Mouse (Mus musculus) MEL (cell line): ENCODE measurements around the gene Rab14.

ENCODE experiments used
- CTCF ChIP-seq, 3 experiments: IDR thresholded peaks in 2 of 3; conservative IDR thresholded peaks in 1 of 3; 2 replicates each; pipeline ENCODE4 v1.5.1; 2011 to 2012; ENCODE audit warnings: low read length in 3 of 3, low read depth in 2 of 3, mild to moderate bottlenecking in 2 of 3, improper control_type of control experiment in 1 of 3, inconsistent platforms in 1 of 3, mixed read lengths in 1 of 3, moderate library complexity in 1 of 3; ENCODE audit not compliant: control insufficient read depth in 1 of 3, insufficient read depth in 1 of 3, poor library complexity in 1 of 3, severe bottlenecking in 1 of 3
- GABPA ChIP-seq: IDR thresholded peaks from 2 replicates; pipeline ENCODE4 v1.6.1; 2012; ENCODE audit warnings: low read depth, mild to moderate bottlenecking, inconsistent platforms, low read length, improper control_type of control experiment, moderate library complexity
- MAFK ChIP-seq: IDR thresholded peaks from 2 replicates; pipeline ENCODE4 v1.6.1; 2011; ENCODE audit warnings: low read depth, mild to moderate bottlenecking, low read length, improper control_type of control experiment, borderline replicate concordance
- POLR2A ChIP-seq, 2 experiments: IDR thresholded peaks; 2 replicates each; pipeline ENCODE4 v1.6.1; 2011 to 2012; ENCODE audit warnings: low read length in 2 of 2, mild to moderate bottlenecking in 2 of 2, control low read depth in 1 of 2, improper control_type of control experiment in 1 of 2, low read depth in 1 of 2, moderate library complexity in 1 of 2; ENCODE audit not compliant: control insufficient read depth in 1 of 2, insufficient read depth in 1 of 2, poor library complexity in 1 of 2
- POLR2AphosphoS2 ChIP-seq: IDR thresholded peaks from 2 replicates; pipeline ENCODE4 v1.6.1; 2011; ENCODE audit warnings: low read length, improper control_type of control experiment
- POLR2AphosphoS5 ChIP-seq: IDR thresholded peaks from 2 replicates; pipeline ENCODE4 v1.6.1; 2012; ENCODE audit warnings: low read depth, borderline replicate concordance, mild to moderate bottlenecking, inconsistent platforms, low read length, moderate library complexity, mixed read lengths
- TBP ChIP-seq: IDR thresholded peaks from 2 replicates; pipeline ENCODE4 v1.8.0; 2011; ENCODE audit warnings: low read depth, low read length, improper control_type of control experiment
- USF2 ChIP-seq, 2 experiments: IDR thresholded peaks; 2 replicates each; pipeline ENCODE4 v1.6.1; 2011 to 2012; ENCODE audit warnings: improper control_type of control experiment in 2 of 2, low read length in 2 of 2, borderline replicate concordance in 1 of 2, inconsistent platforms in 1 of 2, low read depth in 1 of 2, mild to moderate bottlenecking in 1 of 2; ENCODE audit not compliant: insufficient read depth in 1 of 2

DNA sequence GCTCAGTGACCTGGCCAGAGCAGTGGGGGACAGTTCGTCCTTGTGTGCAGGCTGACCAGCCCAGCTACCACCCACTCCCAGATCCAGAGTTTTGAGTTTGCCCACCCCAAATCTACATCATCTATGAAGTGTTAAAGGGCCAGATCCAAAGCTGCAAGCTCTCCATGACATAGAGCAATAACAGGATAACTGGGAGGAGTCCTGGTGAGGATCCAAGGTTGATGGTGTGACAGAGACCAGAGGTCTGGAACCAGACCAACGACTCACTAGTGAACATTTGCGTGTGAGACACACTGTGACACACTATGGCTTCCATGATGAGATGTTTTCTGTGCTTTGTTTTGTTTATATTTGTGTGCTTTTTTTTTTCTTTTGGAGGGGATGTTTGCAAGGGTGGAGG lies 7.1 kb upstream of the Rab14 start:
- TF ChIP-seq POLR2A (IDR thresholded peaks at IDR 0.05; ENCODE audit: control insufficient read depth in 1 of 2, insufficient read depth in 1 of 2, low read depth in 1 of 2, low read length in 2 of 2, poor library complexity in 1 of 2) (no peak), GABPA (no peak), POLR2AphosphoS2 (no peak), TBP (no peak), USF2 (IDR thresholded peaks at IDR 0.05; ENCODE audit: borderline replicate concordance in 1 of 2, insufficient read depth in 1 of 2, low read depth in 1 of 2, low read length in 2 of 2) (no peak), POLR2AphosphoS5 (no peak), MAFK (no peak), CTCF (IDR thresholded peaks at IDR 0.05 in 2 of 3, conservative IDR thresholded peaks at IDR 0.05 in 1 of 3; ENCODE audit: control insufficient read depth in 1 of 3, insufficient read depth in 1 of 3, low read depth in 2 of 3, low read length in 3 of 3, poor library complexity in 1 of 3, severe bottlenecking in 1 of 3) (no peak)
